Mouse (Mus musculus): ENCODE data around the gene Gm48551. TPM values are rescaled to one million over a fixed set of nuclear protein-coding genes. Genes with fewer than 3 reads are reported as not detected.
A peak's percentile ranks its signal among the peaks of the same experiment; 100 is the strongest.

Gm48551 gene
- polyA plus RNA-seq, 1 experiment from 2014 or later: 3.8 TPM

- 49% methylated on average over 12 of the region's 12 CpGs for WGBS
- H3K27ac ChIP-seq (ENCODE audit: low read depth, low read length): peak overlapping the region; percentile 57; the same call in 1 of the 2 replicates
- H3K27me3 ChIP-seq (ENCODE audit: control insufficient read depth, insufficient read depth, low read length): no peaks in the 10 kb centered on the region
Measured at GRCm38 (mm10) chr10:81417227-81418215, 33.3 kb downstream of the Gm48551 start.

GRCm38 (mm10) chr10:81418216-81419070 is 34.2 kb downstream of the Gm48551 start:
- no peak overlapping the region for H3K27ac ChIP-seq (ENCODE audit: low read depth, low read length)
- ATAC-seq (ENCODE audit: low FRiP score, low TSS enrichment): no peak
- H3K27me3 ChIP-seq (ENCODE audit: control insufficient read depth, insufficient read depth, low read length): no peaks in the 10 kb centered on the region
- H3K4me1 ChIP-seq (ENCODE audit: control insufficient read depth, insufficient read depth, low read length): peaks cover 44% of the 10 kb centered on the region
- no peaks in the 10 kb centered on the region for H3K9me3 ChIP-seq (ENCODE audit: control insufficient read depth, low read length)
- no peak overlapping the region for H3K4me2 ChIP-seq (replicated peaks; ENCODE audit: low read depth, low read length)
- WGBS: 45% methylated on average over 11 of the region's 11 CpGs
- H3K36me3 ChIP-seq (ENCODE audit: control insufficient read depth, insufficient read depth, low read length): peaks cover 9% of the 10 kb centered on the region; the same call in 1 of the 2 replicates
- H3K4me3 ChIP-seq (ENCODE audit: low read length): no peak overlapping the region
- no peak overlapping the region for H3K9ac ChIP-seq (ENCODE audit: low read depth, low read length)

More at GRCm38 (mm10) chr10:81417227-81418215, 33.3 kb downstream of the Gm48551 start:
- Histone ChIP-seq H3K9me3 (ENCODE audit: control insufficient read depth, low read length) (no peaks in the 10 kb centered on the region), H3K4me3 (ENCODE audit: low read length) (peak overlapping the region; percentile 30), H3K4me1 (ENCODE audit: control insufficient read depth, insufficient read depth, low read length) (peaks cover 52% of the 10 kb centered on the region), H3K9ac (ENCODE audit: low read depth, low read length) (peak overlapping the region; percentile 47), H3K36me3 (ENCODE audit: control insufficient read depth, insufficient read depth, low read length) (peaks cover 11% of the 10 kb centered on the region; the same call in 1 of the 2 replicates), H3K4me2 (replicated peaks; ENCODE audit: low read depth, low read length) (peak overlapping the region; percentile 51)
- no peak for ATAC-seq (ENCODE audit: low FRiP score, low TSS enrichment)

- ATAC-seq (ENCODE audit: low FRiP score, low TSS enrichment): no peak
- 90% methylated on average over 10 of the region's 10 CpGs for WGBS
- Histone ChIP-seq H3K9ac (ENCODE audit: low read depth, low read length) (no peak overlapping the region), H3K9me3 (ENCODE audit: control insufficient read depth, low read length) (no peaks in the 10 kb centered on the region), H3K4me3 (ENCODE audit: low read length) (no peak overlapping the region), H3K27ac (ENCODE audit: low read depth, low read length) (no peak overlapping the region), H3K4me2 (replicated peaks; ENCODE audit: low read depth, low read length) (no peak overlapping the region), H3K27me3 (ENCODE audit: control insufficient read depth, insufficient read depth, low read length) (no peaks in the 10 kb centered on the region), H3K4me1 (ENCODE audit: control insufficient read depth, insufficient read depth, low read length) (peaks cover 41% of the 10 kb centered on the region), H3K36me3 (ENCODE audit: control insufficient read depth, insufficient read depth, low read length) (peaks cover 9% of the 10 kb centered on the region; the same call in 1 of the 2 replicates)
Measured at GRCm38 (mm10) chr10:81419111-81419928, 35.1 kb downstream of the Gm48551 start.

- H3K27me3 ChIP-seq (ENCODE audit: control insufficient read depth, insufficient read depth, low read length): no peaks in the 10 kb centered on the region
- no peak overlapping the region for H3K4me2 ChIP-seq (replicated peaks; ENCODE audit: low read depth, low read length)
- H3K9me3 ChIP-seq (ENCODE audit: control insufficient read depth, low read length): no peaks in the 10 kb centered on the region
- no peak overlapping the region for H3K4me3 ChIP-seq (ENCODE audit: low read length)
- no peak for ATAC-seq (ENCODE audit: low FRiP score, low TSS enrichment)
- 88% methylated on average over 40 of the region's 40 CpGs for WGBS
- peaks cover 9% of the 10 kb centered on the region; the same call in 1 of the 2 replicates for H3K36me3 ChIP-seq (ENCODE audit: control insufficient read depth, insufficient read depth, low read length)
- peaks cover 40% of the 10 kb centered on the region for H3K4me1 ChIP-seq (ENCODE audit: control insufficient read depth, insufficient read depth, low read length)
- H3K9ac ChIP-seq (ENCODE audit: low read depth, low read length): no peak overlapping the region
- no peak overlapping the region for H3K27ac ChIP-seq (ENCODE audit: low read depth, low read length)
Measured at GRCm38 (mm10) chr10:81420191-81420767, 36.0 kb downstream of the Gm48551 start.

GRCm38 (mm10) chr10:81421041-81421796 is 37.0 kb downstream of the Gm48551 start:
- Histone ChIP-seq H3K4me3 (ENCODE audit: low read length) (no peak overlapping the region), H3K4me2 (replicated peaks; ENCODE audit: low read depth, low read length) (no peak overlapping the region), H3K4me1 (ENCODE audit: control insufficient read depth, insufficient read depth, low read length) (peaks cover 39% of the 10 kb centered on the region), H3K27me3 (ENCODE audit: control insufficient read depth, insufficient read depth, low read length) (no peaks in the 10 kb centered on the region), H3K36me3 (ENCODE audit: control insufficient read depth, insufficient read depth, low read length) (peaks cover 9% of the 10 kb centered on the region; the same call in 1 of the 2 replicates), H3K9me3 (ENCODE audit: control insufficient read depth, low read length) (no peaks in the 10 kb centered on the region), H3K9ac (ENCODE audit: low read depth, low read length) (no peak overlapping the region), H3K27ac (ENCODE audit: low read depth, low read length) (no peak overlapping the region)
- 71% methylated on average over 4 of the region's 4 CpGs for WGBS
- no peak for ATAC-seq (ENCODE audit: low FRiP score, low TSS enrichment)

- Histone ChIP-seq H3K4me2 (replicated peaks; ENCODE audit: low read depth, low read length) (no peak overlapping the region), H3K27me3 (ENCODE audit: control insufficient read depth, insufficient read depth, low read length) (no peaks in the 10 kb centered on the region), H3K4me1 (ENCODE audit: control insufficient read depth, insufficient read depth, low read length) (peaks cover 35% of the 10 kb centered on the region), H3K9me3 (ENCODE audit: control insufficient read depth, low read length) (no peaks in the 10 kb centered on the region), H3K4me3 (ENCODE audit: low read length) (no peak overlapping the region), H3K9ac (ENCODE audit: low read depth, low read length) (no peak overlapping the region), H3K27ac (ENCODE audit: low read depth, low read length) (no peak overlapping the region), H3K36me3 (ENCODE audit: control insufficient read depth, insufficient read depth, low read length) (peaks cover 9% of the 10 kb centered on the region; the same call in 1 of the 2 replicates)
- 74% methylated on average over 5 of the region's 5 CpGs for WGBS
- ATAC-seq (ENCODE audit: low FRiP score, low TSS enrichment): no peak
Measured at GRCm38 (mm10) chr10:81421797-81422100, 37.5 kb downstream of the Gm48551 start.

GRCm38 (mm10) chr10:81422191-81422590 is 37.9 kb downstream of the Gm48551 start:
- no peak for ATAC-seq (ENCODE audit: low FRiP score, low TSS enrichment)
- H3K4me2 ChIP-seq (replicated peaks; ENCODE audit: low read depth, low read length): no peak overlapping the region
- H3K4me1 ChIP-seq (ENCODE audit: control insufficient read depth, insufficient read depth, low read length): peaks cover 31% of the 10 kb centered on the region
- no peaks in the 10 kb centered on the region for H3K27me3 ChIP-seq (ENCODE audit: control insufficient read depth, insufficient read depth, low read length)
- WGBS: 75% methylated on average over 6 of the region's 6 CpGs
- H3K9me3 ChIP-seq (ENCODE audit: control insufficient read depth, low read length): no peaks in the 10 kb centered on the region
- H3K4me3 ChIP-seq (ENCODE audit: low read length): no peak overlapping the region
- H3K9ac ChIP-seq (ENCODE audit: low read depth, low read length): no peak overlapping the region
- H3K27ac ChIP-seq (ENCODE audit: low read depth, low read length): no peak overlapping the region
- peaks cover 9% of the 10 kb centered on the region; the same call in 1 of the 2 replicates for H3K36me3 ChIP-seq (ENCODE audit: control insufficient read depth, insufficient read depth, low read length)

All from kidney, embryonic 14.5 days (tissue).